Mouse (Mus musculus) forebrain, embryonic 16.5 days (tissue): Measurements from ENCODE around the gene Gm20388. TPM values are rescaled to one million over a fixed set of nuclear protein-coding genes. Genes with fewer than 3 reads are reported as not detected.

Source experiments
- ATAC-seq: fragments of 200-750 bp; cut with Nextera tagmentation; 2 replicates; pipeline ENCODE4 v1.8.0; 2017; ENCODE audit warnings: mild to moderate bottlenecking, moderate library complexity
- H3K27ac ChIP-seq: fragments of 300-500 bp; sonication (generic); 2 replicates; pipeline ENCODE4 v1.5.1; 2014; ENCODE audit warnings: low read length, control low read depth
- H3K27me3 ChIP-seq: fragments of 300-500 bp; sonication (generic); replicated peaks from 2 replicates; pipeline ENCODE4 v1.6.1; 2014; ENCODE audit warnings: low read length; ENCODE audit not compliant: control insufficient read depth, insufficient read depth
- H3K36me3 ChIP-seq: fragments of 300-500 bp; sonication (generic); 2 replicates; pipeline ENCODE4 v1.6.1; 2014; ENCODE audit not compliant: control insufficient read depth, insufficient read depth
- H3K4me1 ChIP-seq: fragments of 300-500 bp; sonication (generic); replicated peaks from 2 replicates; pipeline ENCODE4 v1.6.1; 2014; ENCODE audit warnings: low read length; ENCODE audit not compliant: control insufficient read depth, insufficient read depth
- H3K4me2 ChIP-seq: fragments of 300-500 bp; sonication (generic); 2 replicates; pipeline ENCODE4 v1.6.1; 2014; ENCODE audit warnings: mild to moderate bottlenecking, low read length, control low read depth
- H3K4me3 ChIP-seq: fragments of 300-500 bp; sonication (generic); replicated peaks from 2 replicates; pipeline ENCODE4 v1.5.1; 2014; ENCODE audit warnings: mild to moderate bottlenecking, low read length, control low read depth
- H3K9ac ChIP-seq: fragments of 300-500 bp; sonication (generic); replicated peaks from 2 replicates; pipeline ENCODE4 v1.6.1; 2014; ENCODE audit warnings: low read depth, low read length, control low read depth
- H3K9me3 ChIP-seq: fragments of 300-500 bp; sonication (generic); 2 replicates; pipeline ENCODE4 v1.6.1; 2016; ENCODE audit warnings: low read length; ENCODE audit not compliant: control insufficient read depth
- WGBS: fragments of 180-500 bp; shearing (Covaris S2); extraction: QIAGEN DNeasy Blood & Tissue Kit; methylation state at CpG from one replicate; pipeline ENCODE4 v1.1.7; 2014; 5-methylcytosine and 5-hydroxymethylcytosine counted together
- polyA plus RNA-seq: library from polyadenylated mRNA; unstranded; fragments of >200 nt; fragmentation: Nextera tagmentation; extraction: Ambion mirVana; gene quantifications from 2 replicates; pipeline ENCODE4 v1.2.1, GENCODE M21; 2015

Gene Gm20388
- polyA plus RNA-seq, 1 experiment from 2014 or later: 4.7 TPM

- no peaks in the 10 kb centered on the region for H3K27me3 ChIP-seq
- no peaks in the 10 kb centered on the region for H3K36me3 ChIP-seq
- ATAC-seq: no peak
- no peak overlapping the region for H3K4me3 ChIP-seq
- no peak overlapping the region for H3K9ac ChIP-seq
- no peak overlapping the region for H3K27ac ChIP-seq
- peaks cover 6% of the 10 kb centered on the region for H3K4me1 ChIP-seq
- H3K4me2 ChIP-seq: no peak overlapping the region
- H3K9me3 ChIP-seq: no peaks in the 10 kb centered on the region
- 76% methylated on average over 10 of the region's 10 CpGs for WGBS
Measured at GRCm38 (mm10) chr8:120642031-120642662, 731.5 kb downstream of the Gm20388 start.

- no peak overlapping the region; the same call in 1 of the 2 replicates for H3K27ac ChIP-seq
- 37% methylated on average over 7 of the region's 7 CpGs for WGBS
- H3K4me3 ChIP-seq: no peak overlapping the region
- ATAC-seq: peak; percentile 71
- peaks cover 6% of the 10 kb centered on the region for H3K4me1 ChIP-seq
- H3K27me3 ChIP-seq: no peaks in the 10 kb centered on the region
- no peak overlapping the region for H3K4me2 ChIP-seq
- no peaks in the 10 kb centered on the region for H3K9me3 ChIP-seq
- H3K36me3 ChIP-seq: no peaks in the 10 kb centered on the region
- no peak overlapping the region for H3K9ac ChIP-seq
Measured at GRCm38 (mm10) chr8:120644663-120645062, 734.0 kb downstream of the Gm20388 start.

- Histone ChIP-seq H3K4me3 (no peak within 1 kb of the TSS), H3K4me1 (peaks cover 6% of the 10 kb centered on the region), H3K4me2 (no peak within 1 kb of the TSS), H3K9ac (no peak within 1 kb of the TSS), H3K27ac (no peak within 1 kb of the TSS), H3K27me3 (no peaks in the 10 kb centered on the region), H3K36me3 (no peaks in the 10 kb centered on the region), H3K9me3 (no peaks in the 10 kb centered on the region)
- 27% methylated on average over 7 of the region's 7 CpGs for WGBS
- ATAC-seq: no peak
Measured at GRCm38 (mm10) chr8:120647532-120647931, 736.9 kb downstream of the Gm20388 start, which contains the start of gene 1190005I06Rik. Gene 1190005I06Rik (minus strand): TSS chr8:120647632.

GRCm38 (mm10) chr8:120656322-120657052 lies 745.8 kb downstream of the Gm20388 start:
- no peak for ATAC-seq
- WGBS: 86% methylated on average over 7 of the region's 7 CpGs
- no peak overlapping the region for H3K9ac ChIP-seq
- H3K9me3 ChIP-seq: no peaks in the 10 kb centered on the region
- no peak overlapping the region for H3K4me2 ChIP-seq
- H3K27me3 ChIP-seq: no peaks in the 10 kb centered on the region
- H3K4me3 ChIP-seq: no peak overlapping the region
- no peak overlapping the region for H3K27ac ChIP-seq
- H3K36me3 ChIP-seq: peaks cover 15% of the 10 kb centered on the region; the same call in 1 of the 2 replicates
- H3K4me1 ChIP-seq: no peaks in the 10 kb centered on the region

GRCm38 (mm10) chr8:120657415-120657814 lies 746.8 kb downstream of the Gm20388 start:
- H3K4me1 ChIP-seq: no peaks in the 10 kb centered on the region
- no peak overlapping the region for H3K27ac ChIP-seq
- no peaks in the 10 kb centered on the region for H3K27me3 ChIP-seq
- no peak for ATAC-seq
- 88% methylated on average over 8 of the region's 8 CpGs for WGBS
- no peaks in the 10 kb centered on the region for H3K9me3 ChIP-seq
- H3K36me3 ChIP-seq: peaks cover 15% of the 10 kb centered on the region; the same call in 1 of the 2 replicates
- no peak overlapping the region for H3K9ac ChIP-seq
- H3K4me2 ChIP-seq: no peak overlapping the region
- no peak overlapping the region for H3K4me3 ChIP-seq

- WGBS: 71% methylated on average over 6 of the region's 6 CpGs
- Histone ChIP-seq H3K4me3 (no peak overlapping the region), H3K4me2 (no peak overlapping the region), H3K4me1 (peaks cover 39% of the 10 kb centered on the region), H3K27ac (no peak overlapping the region), H3K9ac (0 out of 2 replicates have a peak overlapping the region, but pooled peaks have one; percentile 6), H3K36me3 (no peaks in the 10 kb centered on the region), H3K9me3 (no peaks in the 10 kb centered on the region), H3K27me3 (no peaks in the 10 kb centered on the region)
- no peak for ATAC-seq
Measured at GRCm38 (mm10) chr8:120664566-120664965, 753.9 kb downstream of the Gm20388 start.

GRCm38 (mm10) chr8:120665726-120666455 lies 755.2 kb downstream of the Gm20388 start:
- Histone ChIP-seq H3K4me2 (peak overlapping the region; percentile 97), H3K4me1 (peaks cover 41% of the 10 kb centered on the region), H3K27me3 (no peaks in the 10 kb centered on the region), H3K9me3 (no peaks in the 10 kb centered on the region), H3K27ac (no peak overlapping the region), H3K4me3 (no peak overlapping the region), H3K9ac (no peak overlapping the region), H3K36me3 (peaks cover 3% of the 10 kb centered on the region; the same call in 1 of the 2 replicates)
- no peak for ATAC-seq
- whole genome bisulfite sequencing: 80% methylated on average over 3 of the region's 3 CpGs

- under 1% methylated on average over 17 of the region's 17 CpGs for WGBS
Measured at GRCm38 (mm10) chr8:120666807-120667470, 756.3 kb downstream of the Gm20388 start.

More at GRCm38 (mm10) chr8:120666807-120667470, 756.3 kb downstream of the Gm20388 start:
- Histone ChIP-seq H3K4me1 (peaks cover 41% of the 10 kb centered on the region), H3K36me3 (peaks cover 4% of the 10 kb centered on the region; the same call in 1 of the 2 replicates), H3K9ac (peak overlapping the region; percentile 94), H3K27ac (no peak overlapping the region), H3K9me3 (no peaks in the 10 kb centered on the region), H3K27me3 (no peaks in the 10 kb centered on the region), H3K4me2 (peak overlapping the region; percentile 97), H3K4me3 (peak overlapping the region; percentile 97)
- ATAC-seq: no peak
